Mouse (Mus musculus) heart, adult 9 months (tissue): ENCODE results near the gene Galr3.
"Not testable (repeated sequence)": the region's sequence is repeated elsewhere in the genome, so short reads cannot be mapped to it uniquely, and the experiment has no call there.

Experiments used
- DNase-seq, 2 experiments: peaks; one replicate each; pipeline ENCODE4 v3.0.0; 2022; ENCODE audit warnings: low spot score in 2 of 2

Galr3 gene

GRCm38 (mm10) chr15:79026511-79027290 is 15.0 kb upstream of the Galr3 start:
- DNase-seq: no peak

GRCm38 (mm10) chr15:79027291-79028205 is 14.1 kb upstream of the Galr3 start:
- peak in 1 of 2 experiments; percentile 44 for DNase-seq

GRCm38 (mm10) chr15:79028237-79028738 is 13.4 kb upstream of the Galr3 start, which contains the start of gene H1f0:
Gene H1f0 (plus strand): TSS chr15:79028450.
- peak; percentile 92 to 93 for DNase-seq

DNA sequence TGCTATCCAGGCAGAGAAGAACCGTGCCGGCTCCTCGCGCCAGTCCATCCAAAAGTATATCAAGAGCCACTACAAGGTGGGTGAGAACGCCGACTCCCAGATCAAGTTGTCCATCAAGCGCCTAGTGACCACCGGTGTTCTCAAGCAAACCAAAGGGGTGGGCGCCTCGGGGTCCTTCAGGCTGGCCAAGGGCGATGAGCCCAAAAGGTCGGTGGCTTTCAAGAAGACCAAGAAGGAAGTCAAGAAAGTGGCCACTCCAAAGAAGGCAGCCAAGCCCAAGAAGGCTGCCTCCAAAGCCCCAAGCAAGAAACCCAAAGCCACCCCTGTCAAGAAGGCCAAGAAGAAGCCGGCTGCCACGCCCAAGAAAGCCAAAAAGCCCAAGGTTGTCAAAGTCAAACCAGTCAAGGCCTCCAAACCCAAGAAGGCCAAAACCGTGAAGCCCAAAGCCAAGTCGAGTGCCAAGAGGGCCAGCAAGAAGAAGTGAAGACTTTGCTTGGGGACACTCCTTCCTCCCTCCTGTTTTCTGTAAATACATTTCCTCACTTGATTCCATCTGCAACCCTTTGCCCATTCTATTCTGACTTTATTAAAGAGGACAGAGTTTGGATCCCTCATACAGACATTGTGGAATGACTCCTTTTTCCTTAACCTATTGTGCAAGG is 12.7 kb upstream of the Galr3 start:
- DNase-seq: peak in 1 of 2 experiments; percentile 23

- no peak for DNase-seq
Measured at GRCm38 (mm10) chr15:79029519-79030241, 12.0 kb upstream of the Galr3 start.

- peak; percentile 92 to 94 for DNase-seq
Measured at GRCm38 (mm10) chr15:79030551-79031435, 10.9 kb upstream of the Galr3 start.

DNA sequence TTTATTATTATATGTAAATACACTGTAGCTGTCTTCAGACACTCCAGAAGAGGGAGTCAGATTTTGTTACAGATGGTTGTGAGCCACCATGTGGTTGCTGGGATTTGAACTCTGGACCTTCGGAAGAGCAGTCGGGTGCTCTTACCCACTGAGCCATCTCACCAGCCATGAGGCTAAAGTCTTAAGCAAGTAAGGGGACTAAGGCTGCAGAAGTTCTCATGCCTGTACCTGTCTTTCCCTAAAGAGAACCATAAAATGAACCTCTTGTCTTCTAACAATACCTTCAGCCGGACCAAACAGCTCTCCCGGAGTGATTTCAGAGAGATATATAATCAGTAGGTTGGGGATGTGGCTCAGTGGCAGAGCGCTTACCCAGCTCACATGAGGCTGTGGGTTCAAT is 9.8 kb upstream of the Galr3 start:
- not testable (repeated sequence) for DNase-seq

DNA sequence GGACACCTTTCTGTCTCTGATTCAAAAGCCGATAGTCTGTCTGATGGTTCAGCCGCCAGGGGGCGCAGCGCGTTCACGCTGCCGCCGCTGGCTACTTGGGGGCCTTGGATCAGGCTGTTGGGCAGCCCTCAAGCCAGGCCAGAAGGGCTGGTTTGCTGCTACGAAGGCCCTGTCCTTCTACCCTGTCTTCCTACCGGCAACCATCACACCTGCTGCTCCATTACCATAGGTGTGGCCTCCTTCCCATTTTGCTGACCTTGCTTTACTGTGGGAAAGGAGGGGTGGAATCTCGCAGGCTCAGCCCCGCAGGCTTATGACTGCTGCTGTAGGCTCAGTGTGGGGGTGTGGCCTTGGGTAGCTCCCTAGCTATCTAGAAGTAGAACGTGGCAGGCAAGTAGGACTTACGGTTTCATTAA is 3.8 kb upstream of the Galr3 start:
- peak; percentile 30 to 53 for DNase-seq

DNA sequence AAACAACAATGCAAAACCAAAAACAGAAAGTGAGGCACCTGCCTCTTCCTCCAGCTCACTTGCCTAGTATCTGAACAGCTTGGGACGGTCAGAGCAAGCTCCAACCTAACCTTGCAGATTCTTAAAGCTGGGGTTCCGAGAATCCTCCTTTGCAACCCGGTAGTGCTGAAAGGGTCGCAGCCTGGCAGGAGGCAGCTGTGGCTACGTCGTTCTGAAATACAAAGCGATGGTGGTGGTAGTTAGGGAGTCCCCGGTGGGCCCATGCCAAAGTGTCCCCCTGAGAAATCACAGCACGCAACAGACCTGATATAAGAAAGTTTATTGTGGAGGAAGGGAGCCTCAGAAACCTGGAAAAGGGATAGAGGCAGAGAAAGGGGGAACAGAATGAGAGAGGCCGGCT is 3.4 kb upstream of the Galr3 start:
- no peak for DNase-seq

DNA sequence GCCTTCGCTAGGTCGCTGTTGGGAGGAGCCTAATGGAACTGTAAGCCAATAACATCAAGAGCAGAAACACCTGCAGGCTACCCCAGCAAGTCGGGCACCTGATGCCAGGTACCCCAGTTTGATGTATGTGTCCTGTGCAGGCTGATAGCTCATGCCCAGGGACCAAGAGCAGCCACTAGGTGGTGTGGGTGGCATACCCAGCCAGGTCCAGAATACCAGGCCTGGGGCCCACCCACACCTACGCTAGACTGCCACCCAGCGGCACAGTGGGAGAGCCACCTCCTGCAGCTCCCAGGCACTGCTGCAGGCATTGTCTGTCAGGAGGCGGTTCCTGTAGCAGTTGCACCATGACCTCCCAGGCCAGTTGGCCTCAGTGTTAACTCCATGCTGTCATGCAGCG is 2.8 kb upstream of the Galr3 start:
- peak; percentile 41 to 50 for DNase-seq

- DNase-seq: no peak
Measured at GRCm38 (mm10) chr15:79040501-79041416, 926 bp upstream of the Galr3 start.

DNA sequence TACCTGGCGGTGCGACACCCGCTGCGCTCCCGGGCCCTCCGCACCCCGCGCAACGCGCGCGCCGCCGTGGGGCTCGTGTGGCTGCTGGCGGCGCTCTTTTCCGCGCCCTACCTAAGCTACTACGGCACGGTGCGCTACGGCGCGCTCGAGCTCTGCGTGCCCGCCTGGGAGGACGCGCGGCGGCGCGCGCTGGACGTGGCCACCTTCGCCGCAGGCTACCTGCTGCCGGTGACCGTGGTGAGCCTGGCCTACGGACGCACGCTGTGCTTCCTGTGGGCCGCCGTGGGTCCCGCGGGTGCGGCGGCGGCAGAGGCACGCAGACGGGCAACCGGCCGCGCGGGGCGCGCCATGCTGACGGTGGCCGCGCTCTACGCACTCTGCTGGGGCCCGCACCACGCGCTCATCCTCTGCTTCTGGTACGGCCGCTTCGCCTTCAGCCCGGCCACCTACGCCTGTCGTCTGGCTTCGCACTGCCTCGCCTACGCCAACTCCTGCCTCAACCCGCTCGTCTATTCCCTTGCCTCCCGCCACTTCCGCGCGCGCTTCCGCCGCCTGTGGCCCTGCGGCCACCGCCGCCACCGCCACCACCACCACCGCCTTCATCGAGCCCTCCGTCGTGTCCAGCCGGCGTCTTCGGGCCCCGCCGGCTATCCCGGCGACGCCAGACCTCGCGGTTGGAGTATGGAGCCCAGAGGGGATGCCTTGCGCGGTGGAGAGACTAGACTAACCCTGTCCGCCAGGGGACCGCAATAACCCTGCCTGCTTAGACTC is 1.2 kb downstream of the Galr3 start:
- no peak for DNase-seq

- DNase-seq: no peak
Measured at GRCm38 (mm10) chr15:79044837-79045236, 3.2 kb downstream of the Galr3 start.

GRCm38 (mm10) chr15:79048186-79048585 is 6.5 kb downstream of the Galr3 start:
- DNase-seq: no peak

GRCm38 (mm10) chr15:79050160-79050845 is 8.6 kb downstream of the Galr3 start:
- DNase-seq: no peak

GRCm38 (mm10) chr15:79050964-79051363 is 9.3 kb downstream of the Galr3 start:
- no peak for DNase-seq

DNA sequence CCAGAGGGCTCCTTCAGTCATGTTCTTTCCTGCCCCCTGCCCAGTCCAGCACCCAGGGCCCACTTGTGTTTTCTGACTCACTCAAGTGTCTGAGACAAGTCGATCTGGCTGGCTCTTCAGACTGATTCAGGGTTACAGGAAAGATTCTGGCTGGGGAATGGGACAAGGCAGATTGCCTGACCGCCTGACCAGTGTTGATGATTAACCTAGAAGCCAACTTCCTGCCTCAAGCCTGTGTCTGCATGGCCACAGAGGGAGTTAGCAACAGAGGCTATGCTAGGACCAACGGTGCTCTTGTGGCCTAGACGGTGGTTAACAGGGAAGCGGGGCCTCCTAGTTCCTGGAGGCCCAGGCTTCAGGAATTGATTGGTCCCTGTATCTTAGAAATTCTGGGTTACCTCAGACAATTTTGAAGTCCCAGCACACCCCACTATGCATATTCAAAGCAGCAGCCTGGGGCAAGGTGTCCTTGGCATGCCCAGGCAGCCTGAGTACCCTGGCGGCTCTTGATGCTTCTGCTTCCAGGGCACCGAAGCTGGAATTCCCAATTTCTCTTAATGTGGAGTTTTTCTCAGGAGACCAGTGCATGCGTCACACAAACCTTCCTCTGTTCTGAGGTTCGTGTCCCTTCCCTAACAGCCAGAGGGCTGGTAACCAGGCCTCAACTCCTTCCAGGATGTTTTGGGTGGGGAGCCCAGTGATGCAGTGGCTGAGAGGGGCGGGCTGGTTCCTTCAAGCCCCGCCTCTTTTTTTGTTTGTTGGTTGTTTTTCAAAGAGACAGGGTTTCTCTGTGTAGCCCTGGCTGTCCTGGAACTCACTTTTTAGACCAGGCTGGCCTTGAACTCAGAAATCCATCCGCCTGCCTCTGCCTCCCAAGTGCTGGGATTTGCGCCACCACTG is 10.0 kb downstream of the Galr3 start:
- no peak for DNase-seq
